Mouse (Mus musculus) intestine, embryonic 15.5 days (tissue): ENCODE results near the gene Olfr1350. TPM values are rescaled to one million over a fixed set of nuclear protein-coding genes. Genes with fewer than 3 reads are reported as not detected.
"Not testable (repeated sequence)": the region's sequence is repeated elsewhere in the genome, so short reads cannot be mapped to it uniquely, and the experiment has no call there.

Experiments used
- ATAC-seq: fragments of 200-750 bp; cut with Nextera tagmentation; 2 replicates; pipeline ENCODE4 v1.8.0; 2017; ENCODE audit warnings: moderate TSS enrichment, moderate library complexity
- H3K27ac ChIP-seq: fragments of 300-500 bp; sonication (generic); 2 replicates; pipeline ENCODE4 v1.5.1; 2015; ENCODE audit warnings: mild to moderate bottlenecking, inconsistent platforms
- H3K27me3 ChIP-seq: fragments of 300-500 bp; sonication (generic); replicated peaks from 2 replicates; pipeline ENCODE4 v1.6.1; 2015; ENCODE audit warnings: inconsistent platforms
- H3K36me3 ChIP-seq: fragments of 300-500 bp; sonication (generic); 2 replicates; pipeline ENCODE4 v1.6.1; 2015; ENCODE audit warnings: inconsistent platforms
- H3K4me1 ChIP-seq: fragments of 300-500 bp; sonication (generic); replicated peaks from 2 replicates; pipeline ENCODE4 v1.6.1; 2015; ENCODE audit warnings: inconsistent platforms
- H3K4me2 ChIP-seq: fragments of 300-500 bp; sonication (generic); replicated peaks from 2 replicates; pipeline ENCODE4 v1.6.1; 2015; ENCODE audit warnings: mild to moderate bottlenecking, inconsistent platforms
- H3K4me3 ChIP-seq: fragments of 300-500 bp; sonication (generic); replicated peaks from 2 replicates; pipeline ENCODE4 v1.5.1; 2015; ENCODE audit warnings: inconsistent platforms
- H3K9ac ChIP-seq: fragments of 300-500 bp; sonication (generic); 2 replicates; pipeline ENCODE4 v1.6.1; 2015; ENCODE audit warnings: inconsistent platforms
- H3K9me3 ChIP-seq: fragments of 300-500 bp; sonication (generic); 2 replicates; pipeline ENCODE4 v1.6.1; 2016; ENCODE audit warnings: inconsistent platforms
- WGBS: fragments of 180-500 bp; shearing (Covaris S2); methylation state at CpG from one replicate; pipeline ENCODE4 v1.1.7; 2015; 5-methylcytosine and 5-hydroxymethylcytosine counted together
- polyA plus RNA-seq: library from polyadenylated mRNA; unstranded; fragments of >200 nt; fragmentation: Nextera tagmentation; extraction: Ambion mirVana; gene quantifications from 2 replicates; pipeline ENCODE4 v1.2.1, GENCODE M21; 2015

Olfr1350 gene
- polyA plus RNA-seq, result not detected in 2 replicates

DNA sequence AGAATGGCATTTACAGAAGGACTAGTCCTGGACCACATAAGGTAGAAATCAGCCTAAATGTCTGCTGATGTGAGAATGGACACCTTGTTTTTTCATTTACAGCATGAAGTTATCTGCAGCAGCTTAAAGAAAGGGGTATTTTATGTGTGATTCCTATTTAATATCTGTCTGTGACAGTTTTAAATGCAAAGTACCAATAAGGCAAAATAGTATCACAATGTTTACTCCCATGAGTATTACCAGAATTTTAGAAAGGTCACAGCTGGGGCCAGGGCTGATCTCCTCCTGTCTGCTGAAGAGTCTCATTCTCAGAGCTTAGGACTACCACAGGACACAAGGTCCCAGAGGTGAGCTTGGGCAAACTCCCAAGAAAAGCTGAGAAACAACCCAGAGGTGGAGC, at the start of gene Olfr1350:
Gene Olfr1350 (plus strand): TSS at position 301 of the 400 bp plus-strand sequence.
- Histone ChIP-seq H3K27ac (no peak within 1 kb of the TSS), H3K4me1 (no peaks in the 10 kb centered on the region), H3K36me3 (no peaks in the 10 kb centered on the region), H3K4me3 (no peak within 1 kb of the TSS), H3K9me3 (no peaks in the 10 kb centered on the region), H3K9ac (no peak within 1 kb of the TSS), H3K4me2 (no peak within 1 kb of the TSS), H3K27me3 (no peaks in the 10 kb centered on the region)
- no peak for ATAC-seq

DNA sequence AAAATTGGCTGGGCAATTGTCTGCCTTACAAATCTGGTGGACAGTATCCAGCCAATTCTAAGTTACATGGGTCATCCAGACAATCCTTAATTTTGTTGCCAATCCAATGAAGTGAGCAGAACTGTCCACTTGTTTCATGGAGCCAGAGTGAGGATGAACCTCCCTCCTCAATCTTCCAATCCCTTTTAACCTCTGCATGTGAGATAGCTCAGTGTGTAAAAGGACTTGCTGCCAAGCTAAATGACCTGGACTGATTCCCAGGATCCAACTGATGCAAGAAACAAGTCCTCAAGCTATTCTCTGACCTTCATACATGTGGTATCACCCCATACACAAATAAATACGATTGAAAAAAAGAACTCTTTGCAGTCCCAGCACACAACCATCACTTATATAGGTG, 43.0 kb upstream of the Olfr1350 start:
- Histone ChIP-seq H3K27me3 (no peaks in the 10 kb centered on the region), H3K4me3 (no peak overlapping the region), H3K36me3 (no peaks in the 10 kb centered on the region), H3K4me1 (no peaks in the 10 kb centered on the region), H3K9me3 (no peaks in the 10 kb centered on the region), H3K4me2 (no peak overlapping the region), H3K27ac (no peak overlapping the region), H3K9ac (no peak overlapping the region)
- ATAC-seq, result no peak
- WGBS, result 31% methylated on average over 1 of the region's 1 CpGs

DNA sequence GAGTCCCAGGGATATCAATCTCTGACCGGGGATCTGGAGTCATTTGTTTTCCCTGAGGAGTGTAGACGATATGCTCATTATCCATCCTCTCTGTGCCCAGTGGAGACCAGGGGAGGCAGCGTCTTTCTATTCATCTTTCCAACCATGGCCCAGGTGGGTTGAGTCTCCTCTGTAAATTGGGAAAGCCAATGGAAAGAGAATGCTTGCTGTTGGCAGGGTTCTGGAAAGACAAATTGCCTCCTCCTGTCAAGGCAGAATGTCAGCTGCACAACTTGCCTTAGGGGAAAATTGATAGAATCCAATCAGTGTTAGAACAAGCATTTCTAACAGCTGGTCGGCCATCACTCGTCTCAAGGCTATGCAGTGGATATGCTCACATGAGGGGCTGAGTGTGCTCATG, 41.8 kb upstream of the Olfr1350 start, which contains the start of gene Olfr1349:
Gene Olfr1349 (minus strand): TSS at position 101 of the 400 bp plus-strand sequence.
- WGBS, result 86% methylated on average over 5 of the region's 5 CpGs
- no peak for ATAC-seq
- no peak within 1 kb of the TSS for H3K27ac ChIP-seq
- no peaks in the 10 kb centered on the region for H3K9me3 ChIP-seq
- no peaks in the 10 kb centered on the region for H3K27me3 ChIP-seq
- H3K4me3 ChIP-seq, result no peak within 1 kb of the TSS
- H3K9ac ChIP-seq, result no peak within 1 kb of the TSS
- H3K36me3 ChIP-seq, result no peaks in the 10 kb centered on the region
- no peak within 1 kb of the TSS for H3K4me2 ChIP-seq
- no peaks in the 10 kb centered on the region for H3K4me1 ChIP-seq

DNA sequence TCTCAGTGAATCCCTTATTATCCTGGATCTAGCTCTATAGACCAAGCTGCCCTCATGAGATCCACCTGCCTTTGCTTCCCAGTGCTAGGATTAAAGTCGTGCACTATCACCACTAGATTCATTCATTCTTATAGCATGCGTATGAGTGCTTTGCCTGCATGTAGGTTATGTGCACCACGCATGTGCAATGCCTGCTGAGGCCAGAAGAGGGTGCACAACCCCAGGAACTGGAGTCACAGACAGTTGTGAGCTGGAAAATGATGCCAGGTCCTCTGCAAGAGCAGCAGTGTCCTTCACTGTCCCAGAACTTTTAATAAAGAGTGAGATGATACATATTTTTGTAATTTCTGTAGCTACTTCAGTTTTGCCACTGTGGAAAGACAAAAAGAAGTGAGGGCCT, 39.6 kb upstream of the Olfr1350 start:
- Histone ChIP-seq H3K27ac (no peak overlapping the region), H3K27me3 (no peaks in the 10 kb centered on the region), H3K9me3 (no peaks in the 10 kb centered on the region), H3K36me3 (no peaks in the 10 kb centered on the region), H3K4me2 (no peak overlapping the region), H3K4me3 (no peak overlapping the region), H3K4me1 (no peaks in the 10 kb centered on the region), H3K9ac (no peak overlapping the region)
- no peak for ATAC-seq
- WGBS, result 53% methylated on average over 3 of the region's 3 CpGs

DNA sequence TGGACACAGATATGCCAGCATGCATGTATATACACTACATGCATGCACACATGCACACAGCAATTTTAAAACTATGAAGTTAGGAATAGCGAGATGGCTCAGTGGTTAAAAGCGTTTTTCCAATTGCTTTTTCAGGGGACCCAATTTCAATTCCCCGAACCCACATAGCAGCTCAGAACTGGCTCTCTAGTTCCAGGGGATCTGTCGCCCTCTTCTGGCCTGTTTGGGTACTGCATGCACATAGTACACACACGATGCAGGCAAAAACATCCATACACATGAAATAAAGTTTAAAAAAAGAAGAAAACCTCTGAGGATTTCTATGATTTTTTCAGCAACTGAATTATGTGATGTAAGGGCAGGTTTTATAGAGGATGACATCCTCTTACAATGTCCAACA, 38.5 kb upstream of the Olfr1350 start:
- 64% methylated on average over 5 of the region's 5 CpGs for WGBS
- H3K9me3 ChIP-seq, result no peaks in the 10 kb centered on the region
- no peaks in the 10 kb centered on the region for H3K27me3 ChIP-seq
- no peak overlapping the region for H3K4me2 ChIP-seq
- no peaks in the 10 kb centered on the region for H3K4me1 ChIP-seq
- no peak for ATAC-seq
- no peak overlapping the region for H3K4me3 ChIP-seq
- no peaks in the 10 kb centered on the region for H3K36me3 ChIP-seq
- no peak overlapping the region for H3K9ac ChIP-seq
- no peak overlapping the region for H3K27ac ChIP-seq

DNA sequence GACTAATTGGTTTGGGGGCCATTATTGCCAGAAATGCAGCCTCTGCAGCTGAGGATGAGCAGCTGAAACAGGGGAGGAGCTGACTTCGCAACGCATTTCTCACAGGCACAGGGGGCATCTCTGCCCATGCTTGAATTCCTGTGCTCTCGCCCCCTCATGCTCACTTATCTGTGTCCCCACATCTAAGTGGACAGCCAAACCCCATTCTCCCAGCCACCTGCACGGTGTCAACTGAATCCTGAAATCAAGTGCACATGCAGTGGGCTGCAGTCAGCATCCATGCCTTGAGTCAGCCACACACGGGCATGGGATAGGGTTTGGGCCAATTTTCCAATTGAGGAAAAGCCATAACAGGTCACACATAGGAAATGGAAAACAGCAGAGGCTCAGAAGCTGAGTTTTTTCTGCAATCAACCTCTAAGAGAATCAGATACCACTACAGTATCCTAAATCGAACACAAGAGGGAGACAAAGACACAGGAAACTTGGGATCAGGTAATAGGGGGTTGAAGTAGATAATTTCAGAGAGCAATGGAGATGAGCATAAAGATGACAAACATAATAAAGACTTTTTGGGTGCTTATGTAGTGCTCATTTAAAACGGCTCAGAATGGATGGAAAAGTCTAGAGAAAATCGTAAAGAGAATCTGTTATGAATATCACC, 21.6 kb downstream of the Olfr1350 start:
- no peaks in the 10 kb centered on the region for H3K9me3 ChIP-seq
- H3K36me3 ChIP-seq, result no peaks in the 10 kb centered on the region
- no peaks in the 10 kb centered on the region for H3K4me1 ChIP-seq
- no peak overlapping the region for H3K4me3 ChIP-seq
- no peak overlapping the region for H3K9ac ChIP-seq
- no peak overlapping the region for H3K27ac ChIP-seq
- 45% methylated on average over 8 of the region's 8 CpGs for WGBS
- no peaks in the 10 kb centered on the region for H3K27me3 ChIP-seq
- H3K4me2 ChIP-seq, result no peak overlapping the region
- no peak for ATAC-seq

DNA sequence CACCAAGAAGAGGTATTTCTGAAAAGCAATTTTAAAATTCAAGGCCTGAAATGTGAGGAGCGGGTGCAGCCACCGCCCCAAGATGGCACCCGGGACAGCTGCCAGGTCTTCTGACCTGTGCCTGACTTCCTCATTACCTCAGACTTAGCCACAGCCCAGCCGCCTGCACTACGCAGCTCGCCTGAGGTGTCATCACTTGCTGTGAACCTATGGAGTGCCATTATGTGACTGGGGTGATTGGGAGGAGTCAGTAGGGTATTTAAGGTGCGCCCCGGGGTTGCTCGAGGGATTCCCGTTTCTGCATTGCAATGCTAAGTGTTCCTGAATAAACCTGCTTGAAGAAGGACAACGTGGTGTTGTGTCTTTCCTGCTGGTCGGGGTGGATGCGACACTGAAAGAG, 24.1 kb downstream of the Olfr1350 start:
- H3K4me3 ChIP-seq, H3K4me1 ChIP-seq, H3K9ac ChIP-seq, H3K27ac ChIP-seq, H3K36me3 ChIP-seq, ATAC-seq, H3K4me2 ChIP-seq, H3K9me3 ChIP-seq, H3K27me3 ChIP-seq: not testable (repeated sequence)
- WGBS, result 87% methylated on average over 13 of the region's 13 CpGs

DNA sequence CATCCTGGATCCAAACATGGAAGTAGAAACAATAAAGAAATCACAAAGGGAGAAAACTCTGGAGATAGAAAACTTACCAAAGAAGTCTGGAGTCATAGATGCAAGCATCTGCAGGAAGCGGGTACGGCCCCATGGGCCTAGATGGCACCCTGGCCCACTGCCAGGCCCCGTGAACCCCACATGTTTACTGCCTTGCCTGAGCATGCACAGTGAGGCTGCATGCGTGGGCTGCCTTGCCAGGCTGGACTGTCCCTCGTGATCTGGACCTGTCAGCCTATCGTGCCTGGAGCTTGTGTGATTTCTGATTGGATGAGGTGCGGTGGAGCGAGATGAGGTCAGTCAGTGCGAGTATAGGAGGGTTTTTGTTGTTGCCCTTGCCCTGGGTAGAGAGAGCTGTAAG, 38.7 kb downstream of the Olfr1350 start:
- H3K9ac ChIP-seq, result no peak overlapping the region
- no peak overlapping the region for H3K27ac ChIP-seq
- ATAC-seq, result no peak
- H3K9me3 ChIP-seq, result no peaks in the 10 kb centered on the region
- 85% methylated on average over 9 of the region's 9 CpGs for WGBS
- no peaks in the 10 kb centered on the region for H3K36me3 ChIP-seq
- H3K4me3 ChIP-seq, result no peak overlapping the region
- no peaks in the 10 kb centered on the region for H3K4me1 ChIP-seq
- H3K27me3 ChIP-seq, result no peaks in the 10 kb centered on the region
- no peak overlapping the region for H3K4me2 ChIP-seq

Other genes with a start within 250 kb of the Olfr1350 start
- gene Zfp583, start 233.6 kb upstream of the Olfr1350 start, polyA plus RNA-seq, result 4.5 and 4.9 TPM in 2 replicates
- gene Gm3854, start 221.1 kb upstream of the Olfr1350 start, polyA plus RNA-seq, result 0.85 and 1.3 TPM in 2 replicates
- gene Zfp78, start 201.6 kb upstream of the Olfr1350 start, polyA plus RNA-seq, result 2.0 and 2.3 TPM in 2 replicates
- gene Zfp28, start 181.5 kb upstream of the Olfr1350 start, polyA plus RNA-seq, result 7.8 and 8.2 TPM in 2 replicates
- gene Smim17, start 166.1 kb upstream of the Olfr1350 start, polyA plus RNA-seq, result 0.15 and 0.20 TPM in 2 replicates
- not detected in 2 replicates for gene Gm20715, start 154.6 kb upstream of the Olfr1350 start, polyA plus RNA-seq
- not detected in 2 replicates for gene Olfr1344, start 126.2 kb upstream of the Olfr1350 start, polyA plus RNA-seq
- not detected in 2 replicates for gene Olfr1336, start 108.7 kb upstream of the Olfr1350 start, polyA plus RNA-seq
- not detected in 2 replicates for gene Olfr1346, start 97.7 kb upstream of the Olfr1350 start, polyA plus RNA-seq
- gene Olfr5, start 77.9 kb upstream of the Olfr1350 start, polyA plus RNA-seq, result not detected in 2 replicates
- not detected in 2 replicates for gene Olfr1347, start 65.1 kb upstream of the Olfr1350 start, polyA plus RNA-seq
- gene Olfr1348, start 56.1 kb upstream of the Olfr1350 start, polyA plus RNA-seq, result not detected in 2 replicates
- gene Olfr1349, start 41.9 kb upstream of the Olfr1350 start, polyA plus RNA-seq, result not detected in 2 replicates
- gene Zim1, start 131.6 kb downstream of the Olfr1350 start, polyA plus RNA-seq, result 4.6 and 5.1 TPM in 2 replicates
- 103 and 113 TPM in 2 replicates for gene Peg3, start 165.6 kb downstream of the Olfr1350 start, polyA plus RNA-seq
- 3.4 and 4.1 TPM in 2 replicates for gene Usp29, start 165.7 kb downstream of the Olfr1350 start, polyA plus RNA-seq